Mouse (Mus musculus): Measurements from ENCODE around the gene Rdh13. TPM values are rescaled to one million over a fixed set of nuclear protein-coding genes. Genes with fewer than 3 reads are reported as not detected.

Gene Rdh13
- polyA plus RNA-seq (2012; rRNA removed), result 3.2 and 4.1 TPM in 2 replicates

DNA sequence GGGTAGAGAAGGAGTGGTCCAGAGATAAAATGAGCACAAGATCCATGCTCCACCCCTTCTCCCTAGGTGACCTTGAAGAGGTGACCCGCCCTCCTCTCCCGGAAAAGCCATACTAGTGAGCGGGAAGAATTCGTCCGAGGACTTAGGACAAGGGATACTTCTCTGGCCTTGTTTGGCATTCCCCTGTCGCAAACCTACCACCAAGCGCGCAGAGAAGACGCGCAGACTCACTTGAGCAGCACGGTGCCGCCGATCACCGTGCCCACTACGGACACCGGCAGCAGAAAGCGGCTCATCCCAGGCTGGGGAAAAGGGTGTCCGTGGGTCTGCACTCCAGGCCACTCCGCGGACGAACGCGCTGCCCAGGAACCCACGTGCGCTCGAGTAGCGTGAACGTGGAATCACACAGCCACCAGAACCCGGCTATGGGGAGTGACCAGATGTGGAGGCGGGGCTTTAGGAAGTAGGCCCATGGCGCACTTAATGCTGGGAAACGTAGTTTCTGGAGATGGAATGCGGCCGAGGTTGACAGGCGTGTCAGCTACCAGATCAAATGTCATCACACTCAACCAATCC, at the start of gene Rdh13:
TSS of gene Rdh13 (minus strand) at position 434 of the 576 bp plus-strand sequence.

DNA sequence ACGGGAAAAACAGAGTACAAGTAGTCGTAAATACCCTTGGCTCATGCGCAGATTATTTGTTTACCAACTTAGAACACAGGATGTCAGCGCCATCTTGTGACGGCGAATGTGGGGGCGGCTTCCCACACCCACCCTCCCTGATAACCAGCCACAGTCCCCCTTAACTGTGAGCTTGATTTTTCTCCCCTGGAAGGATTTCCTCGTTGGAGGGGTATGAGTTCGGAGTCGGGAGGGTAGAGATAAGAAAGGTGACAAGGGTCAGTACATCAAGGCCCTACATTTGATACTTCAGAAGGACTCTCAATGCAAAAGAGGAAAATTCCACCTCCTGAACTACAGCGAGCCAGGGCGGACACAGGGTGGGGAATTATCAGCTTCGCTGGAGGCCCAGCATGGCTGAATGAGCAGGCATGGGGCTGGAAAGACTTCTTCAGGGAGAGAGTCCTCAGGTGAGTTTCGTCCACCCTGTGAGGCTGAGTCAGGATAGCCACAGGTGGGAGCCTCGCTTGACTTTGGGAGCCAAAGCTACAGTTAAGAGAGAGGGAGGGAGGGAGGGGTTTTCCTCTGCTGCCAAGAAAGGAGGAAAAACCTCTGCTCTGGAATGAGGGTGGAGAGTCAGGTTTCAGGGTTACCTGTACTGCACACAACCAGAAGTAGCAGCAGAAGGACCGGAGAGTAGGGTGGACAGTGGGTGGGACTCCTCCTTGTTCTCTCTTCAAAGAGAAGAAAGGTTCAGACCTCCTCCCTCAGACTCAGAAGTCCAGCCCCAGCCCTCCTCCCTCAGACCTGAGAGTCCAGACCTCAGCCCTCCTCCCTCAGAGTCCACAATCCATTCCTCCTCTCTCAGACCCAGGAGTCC, 15.4 kb upstream of the Rdh13 start, which contains the start of gene Eps8l1:
TSS of gene Eps8l1 (plus strand) at position 99 of the 859 bp plus-strand sequence.

DNA sequence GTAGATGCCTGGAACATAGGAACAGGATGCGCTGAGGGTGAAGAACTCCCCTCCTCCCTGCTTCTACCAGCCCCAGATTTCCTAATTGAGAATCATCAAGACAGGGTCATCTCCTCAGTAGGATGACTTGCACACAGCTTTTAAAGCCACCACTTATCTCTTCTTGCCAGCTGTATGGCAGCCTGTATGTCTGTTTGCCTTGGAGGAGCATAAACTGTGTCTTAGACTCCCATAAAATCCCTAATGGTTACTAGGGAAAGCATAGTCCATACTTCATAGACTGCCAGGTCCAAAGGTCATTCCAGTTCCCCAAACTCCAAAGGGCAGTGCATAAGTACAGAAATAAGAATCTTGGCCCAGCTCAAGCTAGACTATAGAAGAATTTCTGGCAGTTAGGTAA, 47.7 kb downstream of the Rdh13 start, which contains the start of gene Gp6:
TSS of gene Gp6 (minus strand) at position 15 of the 400 bp plus-strand sequence.

Other genes with a start within 250 kb of the Rdh13 start
- gene Lilra5, start 207.9 kb downstream of the Rdh13 start, polyA plus RNA-seq (2012; rRNA removed), result 0.20 and 0.23 TPM in 2 replicates
- 0.01 TPM in 1 of 2 replicates, not detected in the other for gene Ncr1, start 107.9 kb downstream of the Rdh13 start, polyA plus RNA-seq (2012; rRNA removed)
- 1.2 and 1.8 TPM in 2 replicates for gene Gp6, start 47.9 kb downstream of the Rdh13 start, polyA plus RNA-seq (2012; rRNA removed)
- gene Eps8l1, start 15.0 kb upstream of the Rdh13 start, polyA plus RNA-seq (2012; rRNA removed), result 0.50 and 1.1 TPM in 2 replicates
- gene Ppp1r12c, start 56.0 kb upstream of the Rdh13 start, polyA plus RNA-seq (2012; rRNA removed), result 20.8 and 26.5 TPM in 2 replicates
- gene Tnnt1, start 70.7 kb upstream of the Rdh13 start, polyA plus RNA-seq (2012; rRNA removed), result 4.0 and 12.5 TPM in 2 replicates
- gene Tnni3, start 78.6 kb upstream of the Rdh13 start, polyA plus RNA-seq (2012; rRNA removed), result 0.36 and 0.44 TPM in 2 replicates
- gene Dnaaf3, start 86.8 kb upstream of the Rdh13 start, polyA plus RNA-seq (2012; rRNA removed), result 0.26 and 0.35 TPM in 2 replicates
- gene Syt5, start 101.9 kb upstream of the Rdh13 start, polyA plus RNA-seq (2012; rRNA removed), result 0.07 and 0.17 TPM in 2 replicates
- gene Ptprh, start 158.4 kb upstream of the Rdh13 start, polyA plus RNA-seq (2012; rRNA removed), result 0.01 TPM in 1 of 2 replicates, not detected in the other
- 28.2 and 34.6 TPM in 2 replicates for gene Tmem86b, start 185.8 kb upstream of the Rdh13 start, polyA plus RNA-seq (2012; rRNA removed)
- 27.4 and 32.4 TPM in 2 replicates for gene Ppp6r1, start 213.4 kb upstream of the Rdh13 start, polyA plus RNA-seq (2012; rRNA removed)
- gene Hspbp1, start 239.4 kb upstream of the Rdh13 start, polyA plus RNA-seq (2012; rRNA removed), result 27.9 and 31.5 TPM in 2 replicates
- gene Brsk1, start 245.0 kb upstream of the Rdh13 start, polyA plus RNA-seq (2012; rRNA removed), result 0.37 and 0.41 TPM in 2 replicates